ENCODE assay signal across 10 mouse cellular contexts in the genomic region with DNA sequence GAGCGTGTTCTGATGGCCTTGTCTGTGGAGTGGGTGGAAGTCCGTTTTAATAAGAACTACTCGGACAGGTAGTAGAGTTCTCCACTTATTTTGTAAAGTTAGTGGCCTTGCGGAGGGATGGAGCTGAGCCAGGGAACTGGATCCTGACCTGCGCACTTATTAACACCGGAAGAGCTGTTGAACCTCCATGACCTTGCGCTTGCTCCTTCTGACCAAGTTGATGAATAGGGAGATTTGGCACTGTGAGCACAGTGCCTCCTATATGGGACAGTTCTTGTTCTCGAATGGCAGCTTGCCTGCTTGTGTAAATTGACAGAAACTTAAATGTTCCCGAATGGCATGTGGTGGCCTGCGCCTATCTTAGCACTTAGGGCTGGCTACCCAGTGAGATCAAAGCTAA. TPM values are rescaled to one million over a fixed set of nuclear protein-coding genes. Genes with fewer than 3 reads are reported as not detected.
DNase-seq lines count a peak whose midpoint lies in the region; ATAC-seq and TF ChIP-seq lines count a peak whose summit lies in the region.
"Had no signal": no experiment of that assay in that cellular context is flagged by ENCODE, and none has a peak within 500 bp of the region (broad histone marks: within the 10 kb centered on the region; RNA-seq: fewer than 3 reads in every experiment).

No protein-coding gene starts in this region.

- TF ChIP-seq POLR2A in limb, embryonic 14.5 days (IDR thresholded peaks at IDR 0.05; ENCODE audit: borderline replicate concordance, extremely low read depth, insufficient read depth, insufficient read length) = no peak

- peaks cover 19% of the 10 kb centered on the region for H3K4me1 ChIP-seq in forebrain, embryonic 13.5 days
- H3K4me1 ChIP-seq in forebrain, embryonic 12.5 days = peaks cover 17% of the 10 kb centered on the region
- H3K4me1 ChIP-seq in neural tube, embryonic 12.5 days = peaks cover 8% of the 10 kb centered on the region; the same call in 1 of the 2 replicates
- H3K4me1 ChIP-seq in limb, embryonic 14.5 days (ENCODE audit: control insufficient read depth, insufficient read depth, low read length) = peaks cover 11% of the 10 kb centered on the region; the same call in 1 of the 2 replicates

- no peak for ATAC-seq in forebrain, embryonic 13.5 days
- ATAC-seq in forebrain, embryonic 12.5 days (ENCODE audit: low FRiP score) = no peak
- ATAC-seq in neural tube, embryonic 12.5 days (ENCODE audit: low FRiP score, low read depth) = no peak
- ATAC-seq in limb, embryonic 14.5 days (ENCODE audit: low FRiP score, low read depth) = no peak

- 90% methylated on average over 10 of the region's 10 CpGs for WGBS in forebrain, embryonic 13.5 days
- 88% methylated on average over 10 of the region's 10 CpGs for WGBS in forebrain, embryonic 12.5 days
- WGBS in neural tube, embryonic 12.5 days = 89% methylated on average over 10 of the region's 10 CpGs
- 72% methylated on average over 10 of the region's 10 CpGs for WGBS in limb, embryonic 14.5 days

- H3K36me3 ChIP-seq in forebrain, embryonic 13.5 days (ENCODE audit: poor library complexity, severe bottlenecking) = peaks cover 8% of the 10 kb centered on the region; the same call in 1 of the 2 replicates
- H3K36me3 ChIP-seq in forebrain, embryonic 12.5 days (replicated peaks) = peaks cover 8% of the 10 kb centered on the region
- H3K36me3 ChIP-seq in neural tube, embryonic 12.5 days = peaks cover 6% of the 10 kb centered on the region; the same call in 1 of the 2 replicates
- H3K36me3 ChIP-seq in limb, embryonic 14.5 days (ENCODE audit: control insufficient read depth, insufficient read depth, low read length) = peaks cover 16% of the 10 kb centered on the region; the same call in 1 of the 2 replicates

- H3K9me3 ChIP-seq in forebrain, embryonic 13.5 days (replicated peaks) = no peaks in the 10 kb centered on the region
- H3K9me3 ChIP-seq in forebrain, embryonic 12.5 days = no peaks in the 10 kb centered on the region
- H3K9me3 ChIP-seq in neural tube, embryonic 12.5 days = no peaks in the 10 kb centered on the region
- no peaks in the 10 kb centered on the region for H3K9me3 ChIP-seq in limb, embryonic 14.5 days (ENCODE audit: control insufficient read depth, low read length)

- intact Hi-C loops in left cerebral cortex, postnatal 14 days (cut with DNase I) = no loop called here

- peak overlapping the region; percentile 65; the same call in 1 of the 2 replicates for H3K4me3 ChIP-seq in forebrain, embryonic 13.5 days
- no peak overlapping the region for H3K4me3 ChIP-seq in forebrain, embryonic 12.5 days (replicated peaks)
- no peak overlapping the region for H3K4me3 ChIP-seq in neural tube, embryonic 12.5 days
- peak overlapping the region; percentile 70; the same call in 1 of the 2 replicates for H3K4me3 ChIP-seq in limb, embryonic 14.5 days (replicated peaks; ENCODE audit: low read length)
- H3K4me3 ChIP-seq: layer of hippocampus, adult 2 months had no signal

- peak overlapping the region; percentile 72 for H3K4me2 ChIP-seq in forebrain, embryonic 13.5 days
- no peak overlapping the region for H3K4me2 ChIP-seq in forebrain, embryonic 12.5 days
- H3K4me2 ChIP-seq in neural tube, embryonic 12.5 days (replicated peaks) = peak overlapping the region; percentile 77
- peak overlapping the region; percentile 56 for H3K4me2 ChIP-seq in limb, embryonic 14.5 days (replicated peaks; ENCODE audit: low read depth, low read length, severe bottlenecking)

- peak overlapping the region; percentile 3; the same call in 1 of the 2 replicates for H3K9ac ChIP-seq in forebrain, embryonic 13.5 days
- H3K9ac ChIP-seq in forebrain, embryonic 12.5 days = no peak overlapping the region
- peak overlapping the region; percentile 68; the same call in 1 of the 2 replicates for H3K9ac ChIP-seq in neural tube, embryonic 12.5 days
- peak overlapping the region; percentile 63; the same call in 1 of the 2 replicates for H3K9ac ChIP-seq in limb, embryonic 14.5 days (ENCODE audit: low read depth, low read length, severe bottlenecking)

- no peak for DNase-seq in neural tube, embryonic 10.5 days (ENCODE audit: extremely low spot score, low spot score)
- no peak for DNase-seq in limb, embryonic 14.5 days (ENCODE audit: low spot score)
- no peak for DNase-seq in spleen, postnatal 36 days (ENCODE audit: low spot score in 2 of 2)
- no peak for DNase-seq in frontal cortex, postnatal 36 days (ENCODE audit: low spot score in 2 of 2)
- no peak for DNase-seq in left cerebral cortex, postnatal 14 days (ENCODE audit: low spot score in 2 of 2)
- DNase-seq: cerebellum, adult 2 months had no signal

- H3K27me3 ChIP-seq in forebrain, embryonic 13.5 days = no peaks in the 10 kb centered on the region
- H3K27me3 ChIP-seq in forebrain, embryonic 12.5 days = no peaks in the 10 kb centered on the region
- H3K27me3 ChIP-seq in neural tube, embryonic 12.5 days (replicated peaks) = no peaks in the 10 kb centered on the region
- no peaks in the 10 kb centered on the region for H3K27me3 ChIP-seq in limb, embryonic 14.5 days (ENCODE audit: control insufficient read depth, insufficient read depth, low read length)

- H3K27ac ChIP-seq in forebrain, embryonic 13.5 days = no peak overlapping the region
- H3K27ac ChIP-seq in forebrain, embryonic 12.5 days = no peak overlapping the region
- H3K27ac ChIP-seq in neural tube, embryonic 12.5 days = no peak overlapping the region
- no peak overlapping the region for H3K27ac ChIP-seq in limb, embryonic 14.5 days (replicated peaks; ENCODE audit: low read depth, low read length)
- H3K27ac ChIP-seq: layer of hippocampus, adult 2 months had no signal

RNA-seq across cellular contexts. Expression of a gene that starts 1.5 kb away (rescaled TPM):
- 45.4 and 46.2 TPM in 2 replicates for polyA plus RNA-seq in forebrain, embryonic 13.5 days (2015; fragmentation: Nextera tagmentation; extraction: Ambion mirVana)
- polyA plus RNA-seq in forebrain, embryonic 12.5 days (2016; fragmentation: Nextera tagmentation; extraction: Ambion mirVana) = 41.6 and 41.7 TPM in 2 replicates
- polyA plus RNA-seq in neural tube, embryonic 12.5 days (2016; fragmentation: Nextera tagmentation; extraction: Ambion mirVana) = 47.2 and 50.8 TPM in 2 replicates
- polyA plus RNA-seq in limb, embryonic 14.5 days (2012; rRNA removed) = 25.2 and 26.5 TPM in 2 replicates
- polyA plus RNA-seq in limb, embryonic 14.5 days (2014; fragmentation: Nextera tagmentation; extraction: Ambion mirVana) = 39.8 and 44.3 TPM in 2 replicates
- 10 to 100 TPM; 30.1 to 32.3 TPM for total RNA-seq in left cerebral cortex, postnatal 14 days (2021)

RNA-seq across cellular contexts. Expression of a gene that starts 40.7 kb away (rescaled TPM):
- polyA plus RNA-seq in forebrain, embryonic 13.5 days (2015; fragmentation: Nextera tagmentation; extraction: Ambion mirVana) = 34.5 and 37.0 TPM in 2 replicates
- polyA plus RNA-seq in forebrain, embryonic 12.5 days (2016; fragmentation: Nextera tagmentation; extraction: Ambion mirVana) = 33.2 and 34.1 TPM in 2 replicates
- 31.8 and 33.2 TPM in 2 replicates for polyA plus RNA-seq in neural tube, embryonic 12.5 days (2016; fragmentation: Nextera tagmentation; extraction: Ambion mirVana)
- polyA plus RNA-seq in limb, embryonic 14.5 days (2012; rRNA removed) = 19.3 and 21.4 TPM in 2 replicates
- polyA plus RNA-seq in limb, embryonic 14.5 days (2014; fragmentation: Nextera tagmentation; extraction: Ambion mirVana) = 21.6 and 23.7 TPM in 2 replicates
- total RNA-seq in left cerebral cortex, postnatal 14 days (2021) = 10 to 100 TPM; 35.4 to 37.1 TPM

RNA-seq across cellular contexts. Expression of a gene that starts 53.5 kb away (rescaled TPM):
- not detected in 2 replicates for polyA plus RNA-seq in forebrain, embryonic 13.5 days (2015; fragmentation: Nextera tagmentation; extraction: Ambion mirVana)
- polyA plus RNA-seq in forebrain, embryonic 12.5 days (2016; fragmentation: Nextera tagmentation; extraction: Ambion mirVana) = not detected in 2 replicates
- polyA plus RNA-seq in neural tube, embryonic 12.5 days (2016; fragmentation: Nextera tagmentation; extraction: Ambion mirVana) = not detected in 2 replicates
- 0.10 and 0.15 TPM in 2 replicates for polyA plus RNA-seq in limb, embryonic 14.5 days (2012; rRNA removed)
- polyA plus RNA-seq in limb, embryonic 14.5 days (2014; fragmentation: Nextera tagmentation; extraction: Ambion mirVana) = not detected in 2 replicates
- total RNA-seq in left cerebral cortex, postnatal 14 days (2021) = not detected
- total RNA-seq: layer of hippocampus, adult 2 months had no signal
- polyA plus RNA-seq: cerebellum, adult 2 months had no signal

Comparison
In these comparisons a context has a peak if more than half of its experiments do, and no peak if none do; other contexts are left out.
1. H3K4me3 ChIP-seq: peak in forebrain, embryonic 13.5 days (single experiment) and limb, embryonic 14.5 days (single experiment); none in forebrain, embryonic 12.5 days (single experiment) and neural tube, embryonic 12.5 days (single experiment).